Mouse (Mus musculus) liver, adult 2 months (tissue): Measurements from ENCODE around the gene Gm20604. TPM values are rescaled to one million over a fixed set of nuclear protein-coding genes. Genes with fewer than 3 reads are reported as not detected.

ENCODE experiments used
- DNase-seq: peaks from one replicate; pipeline ENCODE4 v3.0.0-alpha.2; 2011; ENCODE audit warnings: low read depth, low spot score; ENCODE audit errors: extremely low read depth
- H3K27ac ChIP-seq: fragments of 200-500 bp; replicated peaks from 2 replicates; pipeline ENCODE4 v1.5.1; 2012; ENCODE audit warnings: low read depth, mild to moderate bottlenecking, control low read depth, inconsistent platforms, low read length; ENCODE audit not compliant: insufficient read depth
- H3K27me3 ChIP-seq: fragments of 200-500 bp; 2 replicates; pipeline ENCODE4 v1.6.1; 2012; ENCODE audit warnings: mild to moderate bottlenecking, moderate library complexity, low read length, inconsistent platforms; ENCODE audit not compliant: control insufficient read depth, insufficient read depth
- H3K36me3 ChIP-seq: fragments of 200-500 bp; 2 replicates; pipeline ENCODE4 v1.6.1; 2012; ENCODE audit warnings: low read length, inconsistent platforms; ENCODE audit not compliant: control insufficient read depth, insufficient read depth
- H3K4me1 ChIP-seq: fragments of 200-500 bp; 2 replicates; pipeline ENCODE4 v1.6.1; 2011; ENCODE audit warnings: low read length; ENCODE audit not compliant: control insufficient read depth, insufficient read depth
- H3K4me3 ChIP-seq: fragments of 200-500 bp; 2 replicates; pipeline ENCODE4 v1.5.1; 2011; ENCODE audit warnings: low read depth, mild to moderate bottlenecking, control low read depth, low read length, moderate library complexity; ENCODE audit not compliant: insufficient read depth
- H3K79me2 ChIP-seq: fragments of 200-500 bp; 2 replicates; pipeline ENCODE4 v1.6.1; 2012; ENCODE audit warnings: inconsistent platforms, mild to moderate bottlenecking, low read length, moderate library complexity; ENCODE audit not compliant: control insufficient read depth, insufficient read depth
- H3K9ac ChIP-seq: fragments of 200-500 bp; 2 replicates; pipeline ENCODE4 v1.6.1; 2012; ENCODE audit warnings: low read depth, mild to moderate bottlenecking, control low read depth, inconsistent platforms, low read length
- CTCF ChIP-seq: fragments of 200-500 bp; IDR thresholded peaks from 2 replicates; pipeline ENCODE4 v1.5.1; 2011; ENCODE audit warnings: low read depth, low read length, control low read depth
- POLR2A ChIP-seq: fragments of 200-500 bp; IDR thresholded peaks from 2 replicates; pipeline ENCODE4 v1.6.1; 2011; ENCODE audit warnings: low read length, control low read depth; ENCODE audit not compliant: insufficient read depth; ENCODE audit errors: extremely low read depth
- WGBS: fragments of 180-500 bp; shearing (Covaris S2); methylation state at CpG from one replicate; pipeline ENCODE4 v1.1.7; 2018; 5-methylcytosine and 5-hydroxymethylcytosine counted together
- polyA plus RNA-seq: library from polyadenylated mRNA; depleted of rRNA; stranded (reverse); fragments of >200 nt; gene quantifications from 2 replicates; pipeline ENCODE4 v1.2.3, GENCODE M21; 2012
- total RNA-seq: library from RNA; depleted of rRNA; stranded (reverse); fragments of >200 nt; gene quantifications from 2 replicates; pipeline ENCODE4 v1.2.3, GENCODE M21; 2014

Gm20604 gene
- total and polyA plus RNA-seq, 2 experiments = 0.94 to 1.8 TPM

DNA sequence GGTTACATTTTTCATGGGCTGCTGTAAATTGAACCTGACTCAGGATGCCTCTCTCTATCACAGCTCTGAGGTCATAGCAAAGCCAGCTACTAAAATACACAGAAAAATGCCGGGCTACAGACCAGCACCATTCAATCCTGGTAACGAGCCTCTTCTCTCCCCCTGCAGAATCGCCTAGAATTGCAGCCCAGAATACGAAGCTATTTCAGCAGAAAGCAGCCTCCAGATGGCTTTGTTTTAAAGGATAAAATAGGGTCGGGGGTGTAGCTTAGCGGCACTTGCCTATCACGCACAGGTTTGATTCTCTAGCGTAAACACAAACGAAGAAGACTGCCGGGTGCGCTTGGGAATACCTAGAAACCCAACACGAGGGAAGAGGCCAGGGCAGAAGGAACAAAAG is 58.0 kb downstream of the Gm20604 start:
- 70% methylated on average over 12 of the region's 12 CpGs for WGBS
- no peak for DNase-seq
- Histone ChIP-seq H3K9ac (no peak overlapping the region), H3K4me1 (peaks cover 13% of the 10 kb centered on the region), H3K27ac (no peak overlapping the region), H3K36me3 (no peaks in the 10 kb centered on the region), H3K79me2 (peaks cover 39% of the 10 kb centered on the region; the same call in 1 of the 2 replicates), H3K27me3 (no peaks in the 10 kb centered on the region), H3K4me3 (no peak overlapping the region)
- TF ChIP-seq POLR2A = no peak
- TF ChIP-seq CTCF = no peak

DNA sequence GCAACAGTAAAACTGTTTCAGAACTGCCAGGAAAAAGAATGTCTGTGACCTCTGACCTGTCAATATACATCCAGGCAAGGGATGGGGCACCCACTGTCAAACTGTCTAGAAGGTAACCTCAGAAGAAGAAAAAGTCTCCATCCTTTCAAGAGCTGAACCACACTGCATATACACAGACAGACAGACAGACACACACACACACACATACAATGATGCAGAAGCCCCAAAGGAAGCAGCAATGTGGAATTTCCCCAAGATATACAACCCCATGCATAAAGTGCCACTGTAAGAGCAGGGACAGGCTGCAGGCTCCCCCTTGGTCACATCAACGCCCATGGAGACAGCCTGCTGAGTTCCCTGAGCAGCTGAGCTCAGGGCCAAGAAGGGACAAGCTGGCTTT is 59.3 kb downstream of the Gm20604 start:
- H3K4me1 ChIP-seq = peaks cover 13% of the 10 kb centered on the region
- no peak for DNase-seq
- H3K79me2 ChIP-seq = peaks cover 39% of the 10 kb centered on the region; the same call in 1 of the 2 replicates
- TF ChIP-seq POLR2A = no peak
- no peak for TF ChIP-seq CTCF
- no peak overlapping the region for H3K9ac ChIP-seq
- 77% methylated on average over 1 of the region's 1 CpGs for WGBS
- no peaks in the 10 kb centered on the region for H3K36me3 ChIP-seq
- H3K27me3 ChIP-seq = no peaks in the 10 kb centered on the region
- H3K27ac ChIP-seq = no peak overlapping the region
- H3K4me3 ChIP-seq = no peak overlapping the region

DNA sequence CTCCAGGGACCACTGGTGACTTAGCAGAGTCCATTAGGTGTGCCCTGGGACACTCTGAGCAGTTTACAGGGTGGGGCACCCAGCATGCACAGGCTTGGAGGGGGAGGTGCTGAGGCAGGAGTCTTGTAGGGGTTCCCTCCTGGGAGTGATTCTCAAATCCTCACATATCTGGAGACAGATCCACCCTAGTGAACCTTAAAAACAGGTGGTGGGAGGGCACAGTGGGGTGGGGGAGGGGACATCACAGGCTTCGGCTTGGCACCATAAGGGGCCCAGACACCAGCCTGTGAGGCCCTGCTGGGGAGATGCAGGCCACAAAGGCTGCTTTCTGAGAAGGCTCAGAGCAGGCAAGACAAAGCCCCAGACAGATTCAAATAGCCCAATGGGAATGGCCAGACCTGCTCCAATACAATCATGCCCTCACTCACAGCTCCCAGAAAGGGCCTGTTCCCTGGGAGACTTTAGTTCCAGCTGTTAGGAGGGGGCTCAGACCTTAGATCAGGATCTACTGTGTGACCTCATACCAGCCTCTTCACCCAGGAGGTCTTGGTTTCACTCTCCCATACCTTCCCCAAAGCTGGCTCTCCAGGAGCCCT is 60.3 kb downstream of the Gm20604 start:
- Histone ChIP-seq H3K79me2 (peaks cover 46% of the 10 kb centered on the region; the same call in 1 of the 2 replicates), H3K4me1 (peaks cover 8% of the 10 kb centered on the region), H3K27ac (no peak overlapping the region), H3K9ac (no peak overlapping the region), H3K36me3 (no peaks in the 10 kb centered on the region), H3K27me3 (no peaks in the 10 kb centered on the region), H3K4me3 (no peak overlapping the region)
- 100% methylated on average over 1 of the region's 1 CpGs for WGBS
- no peak for TF ChIP-seq POLR2A
- TF ChIP-seq CTCF = no peak
- no peak for DNase-seq

DNA sequence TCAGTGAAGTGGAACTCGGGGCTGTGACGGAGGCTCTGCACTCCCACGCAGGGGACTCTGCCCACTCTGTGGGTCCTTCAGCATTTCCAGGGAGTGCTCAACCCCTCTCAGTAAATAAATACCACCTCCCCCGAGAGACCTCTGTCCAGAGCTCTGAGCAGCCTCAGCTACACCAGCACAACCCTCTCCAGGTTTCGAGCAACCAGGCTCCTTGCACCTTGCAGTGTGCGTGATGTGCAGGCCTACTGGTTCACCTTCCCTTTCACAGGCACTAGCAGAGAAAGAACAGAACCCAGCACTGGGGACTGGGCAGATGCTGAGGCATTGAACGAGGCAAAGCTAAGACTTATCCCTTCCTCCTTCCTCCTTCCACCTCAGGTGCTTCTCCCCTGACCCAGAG is 61.1 kb downstream of the Gm20604 start:
- H3K36me3 ChIP-seq = no peaks in the 10 kb centered on the region
- peaks cover 4% of the 10 kb centered on the region for H3K4me1 ChIP-seq
- 82% methylated on average over 7 of the region's 7 CpGs for WGBS
- no peak overlapping the region for H3K27ac ChIP-seq
- DNase-seq = no peak
- H3K79me2 ChIP-seq = peaks cover 50% of the 10 kb centered on the region; the same call in 1 of the 2 replicates
- TF ChIP-seq POLR2A (no peak), CTCF (no peak)
- no peak overlapping the region for H3K9ac ChIP-seq
- H3K27me3 ChIP-seq = no peaks in the 10 kb centered on the region
- no peak overlapping the region for H3K4me3 ChIP-seq

DNA sequence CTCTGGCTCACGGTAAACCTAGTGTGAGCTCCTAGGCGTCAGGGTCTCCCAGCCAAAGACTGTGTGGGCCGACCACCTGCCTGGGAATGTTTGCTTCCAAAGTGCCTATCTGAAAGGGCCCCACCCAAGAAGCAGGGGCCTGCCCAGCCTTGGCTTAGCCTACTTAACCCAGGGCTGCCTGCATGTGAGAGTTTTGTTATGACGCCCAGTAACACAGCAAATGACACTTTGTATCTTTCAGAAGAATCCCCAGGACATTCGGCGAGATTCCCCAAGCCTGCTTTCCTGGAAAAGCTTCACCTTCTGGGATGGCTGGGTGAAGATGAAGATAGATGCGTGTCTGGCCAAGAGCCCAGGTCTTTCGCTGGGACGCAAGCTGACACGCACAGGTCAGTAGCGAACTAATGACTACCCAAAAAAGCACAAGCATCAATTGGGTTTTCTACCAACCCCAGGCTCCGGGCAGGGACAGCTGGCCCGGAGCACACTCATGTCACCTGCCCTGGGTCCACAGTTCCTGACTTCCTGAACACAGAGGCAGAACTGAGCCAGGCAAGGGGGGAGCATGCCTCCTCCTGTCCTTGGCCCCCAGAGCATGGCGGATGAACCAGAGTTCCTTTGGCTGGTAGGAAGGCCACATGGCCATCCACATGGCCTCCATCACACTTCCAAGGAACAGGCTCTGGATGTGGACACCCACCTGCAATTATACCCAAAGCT is 61.7 kb downstream of the Gm20604 start:
- H3K4me3 ChIP-seq = no peak overlapping the region

More for the DNA sequence above, 61.7 kb downstream of the Gm20604 start:
- DNase-seq = no peak
- no peaks in the 10 kb centered on the region for H3K27me3 ChIP-seq
- H3K27ac ChIP-seq = no peak overlapping the region
- no peak for TF ChIP-seq CTCF
- TF ChIP-seq POLR2A = no peak
- no peak overlapping the region for H3K9ac ChIP-seq
- peaks cover 9% of the 10 kb centered on the region for H3K4me1 ChIP-seq
- peaks cover 49% of the 10 kb centered on the region; the same call in 1 of the 2 replicates for H3K79me2 ChIP-seq
- H3K36me3 ChIP-seq = no peaks in the 10 kb centered on the region
- WGBS = 78% methylated on average over 14 of the region's 14 CpGs
